11 mouse cellular contexts compared by ENCODE assay signal in genomic region chr13:41457030-41457797, GRCm38 (mm10). TPM values are rescaled to one million over a fixed set of nuclear protein-coding genes. Genes with fewer than 3 reads are reported as not detected.
DNase-seq lines count a peak whose midpoint lies in the region; ATAC-seq and TF ChIP-seq lines count a peak whose summit lies in the region.
"Had no signal": no experiment of that assay in that cellular context is flagged by ENCODE, and none has a peak within 500 bp of the region (broad histone marks: within the 10 kb centered on the region; RNA-seq: fewer than 3 reads in every experiment).

No protein-coding gene starts in this region.

- H3K4me1 ChIP-seq in lung, embryonic 16.5 days (replicated peaks; ENCODE audit: control insufficient read depth, insufficient read depth, low read length) = peaks cover 41% of the 10 kb centered on the region
- peaks cover 33% of the 10 kb centered on the region for H3K4me1 ChIP-seq in kidney, embryonic 16.5 days (ENCODE audit: insufficient read depth, low read length)
- H3K4me1 ChIP-seq in stomach, embryonic 16.5 days (ENCODE audit: control insufficient read depth, insufficient read depth, low read length) = peaks cover 23% of the 10 kb centered on the region

- H3K36me3 ChIP-seq in lung, embryonic 16.5 days (ENCODE audit: control insufficient read depth, insufficient read depth, low read length) = no peaks in the 10 kb centered on the region
- no peaks in the 10 kb centered on the region for H3K36me3 ChIP-seq in kidney, embryonic 16.5 days (ENCODE audit: insufficient read depth, low read length)
- no peaks in the 10 kb centered on the region for H3K36me3 ChIP-seq in stomach, embryonic 16.5 days (ENCODE audit: control insufficient read depth, insufficient read depth, low read length)
- H3K36me3 ChIP-seq: neural tube, embryonic 13.5 days had no signal

- H3K4me2 ChIP-seq in lung, embryonic 16.5 days (ENCODE audit: low read depth, low read length) = no peak overlapping the region; the same call in 1 of the 2 replicates
- no peak overlapping the region for H3K4me2 ChIP-seq in kidney, embryonic 16.5 days (replicated peaks; ENCODE audit: low read depth, low read length)
- no peak overlapping the region for H3K4me2 ChIP-seq in stomach, embryonic 16.5 days (ENCODE audit: low read depth, low read length)
- H3K4me2 ChIP-seq: neural tube, embryonic 13.5 days had no signal

- no peak for DNase-seq in gastrocnemius, adult 2 months
- DNase-seq in gastrocnemius, postnatal 25 days = no peak
- DNase-seq in lung, postnatal 25 days (ENCODE audit: low spot score) = no peak
- no peak for DNase-seq in left cerebral cortex, postnatal 10 days (ENCODE audit: extremely low spot score in 1 of 2, low spot score in 2 of 2)

- 0 out of 2 replicates have a peak overlapping the region, but pooled peaks have one; percentile 17 for H3K9ac ChIP-seq in lung, embryonic 16.5 days (ENCODE audit: low read length)
- H3K9ac ChIP-seq in kidney, embryonic 16.5 days (replicated peaks; ENCODE audit: low read length) = no peak overlapping the region
- H3K9ac ChIP-seq in stomach, embryonic 16.5 days (ENCODE audit: low read length) = no peak overlapping the region
- H3K9ac ChIP-seq: neural tube, embryonic 13.5 days had no signal

- 32% methylated on average over 7 of the region's 7 CpGs for WGBS in lung, embryonic 16.5 days
- 51% methylated on average over 7 of the region's 7 CpGs for WGBS in kidney, embryonic 16.5 days
- 53% methylated on average over 7 of the region's 7 CpGs for WGBS in stomach, embryonic 16.5 days

- no peaks in the 10 kb centered on the region for H3K9me3 ChIP-seq in lung, embryonic 16.5 days (ENCODE audit: control insufficient read depth, low read length)
- H3K9me3 ChIP-seq in kidney, embryonic 16.5 days (ENCODE audit: low read length) = no peaks in the 10 kb centered on the region
- no peaks in the 10 kb centered on the region for H3K9me3 ChIP-seq in stomach, embryonic 16.5 days (replicated peaks; ENCODE audit: control insufficient read depth, low read length)
- H3K9me3 ChIP-seq: neural tube, embryonic 13.5 days had no signal

- no peak for TF ChIP-seq CTCF in gastrocnemius, adult 2 months (IDR thresholded peaks at IDR 0.05)

- H3K27ac ChIP-seq in gastrocnemius, adult 2 months = peak overlapping the region; percentile 51
- peak overlapping the region; percentile 91 for H3K27ac ChIP-seq in lung, embryonic 16.5 days (ENCODE audit: low read length)
- H3K27ac ChIP-seq in kidney, embryonic 16.5 days (ENCODE audit: low read length) = peak overlapping the region; percentile 56
- H3K27ac ChIP-seq in stomach, embryonic 16.5 days (ENCODE audit: low read length) = peak overlapping the region; percentile 43
- H3K27ac ChIP-seq: macrophage; neural tube, embryonic 13.5 days had no signal

- intact Hi-C loops in gastrocnemius, adult 2 months (cut with DNase I) = loop anchor here (10.0 kb wide), 1 partner anchor 152 kb away; no protein-coding TSS in a partner anchor
- intact Hi-C loops in left cerebral cortex, postnatal 10 days (cut with DNase I) = no loop called here

- peak; percentile 54 for ATAC-seq in lung, embryonic 16.5 days (ENCODE audit: low read depth)
- ATAC-seq in kidney, embryonic 16.5 days (ENCODE audit: low FRiP score, low TSS enrichment) = peak; percentile 76
- no peak for ATAC-seq in stomach, embryonic 16.5 days (ENCODE audit: insufficient read depth, low FRiP score)
- no peak for ATAC-seq in frontal cortex, adult (ENCODE audit: low TSS enrichment)

- no peaks in the 10 kb centered on the region for H3K27me3 ChIP-seq in lung, embryonic 16.5 days (ENCODE audit: control insufficient read depth, insufficient read depth, low read depth, low read length)
- H3K27me3 ChIP-seq in kidney, embryonic 16.5 days (ENCODE audit: insufficient read depth, low read length) = no peaks in the 10 kb centered on the region
- H3K27me3 ChIP-seq in stomach, embryonic 16.5 days (ENCODE audit: control insufficient read depth, insufficient read depth, low read length) = no peaks in the 10 kb centered on the region
- H3K27me3 ChIP-seq: neural tube, embryonic 13.5 days had no signal

- no peak overlapping the region for H3K4me3 ChIP-seq in gastrocnemius, adult 2 months
- no peak overlapping the region for H3K4me3 ChIP-seq in lung, embryonic 16.5 days (ENCODE audit: low read length)
- H3K4me3 ChIP-seq in kidney, embryonic 16.5 days (ENCODE audit: low read length) = no peak overlapping the region
- no peak overlapping the region for H3K4me3 ChIP-seq in stomach, embryonic 16.5 days (replicated peaks; ENCODE audit: low read length)
- H3K4me3 ChIP-seq: erythroblast, embryonic 14.5 days; neural tube, embryonic 13.5 days had no signal

RNA-seq across cellular contexts. Expression of gene Nedd9, which starts 29.9 kb away (rescaled TPM):
- 10 to 100 TPM in 1 of 2 experiments, 1 to 10 TPM in 1; 4.2 to 11.2 TPM for total RNA-seq in gastrocnemius, adult 2 months (2021)
- total RNA-seq in gastrocnemius, postnatal 25 days (2021) = 1 to 10 TPM; 4.5 to 9.4 TPM
- polyA plus RNA-seq in lung, embryonic 16.5 days (2015; fragmentation: Nextera tagmentation; extraction: Ambion mirVana) = 76.1 and 77.6 TPM in 2 replicates
- polyA plus RNA-seq in kidney, embryonic 16.5 days (2015; fragmentation: Nextera tagmentation; extraction: Ambion mirVana) = 27.9 and 28.5 TPM in 2 replicates
- polyA plus RNA-seq in stomach, embryonic 16.5 days (2015; fragmentation: Nextera tagmentation; extraction: Ambion mirVana) = 25.0 and 28.3 TPM in 2 replicates
- total RNA-seq in left cerebral cortex, postnatal 10 days (2021) = 10 to 100 TPM in 1 of 2 experiments, 1 to 10 TPM in 1; 9.4 to 14.5 TPM
- polyA plus RNA-seq: erythroblast, embryonic 14.5 days had no signal

Comparison
In these comparisons a context has a peak if more than half of its experiments do, and no peak if none do; other contexts are left out.
1. ATAC-seq: peak in lung, embryonic 16.5 days (single experiment) and kidney, embryonic 16.5 days (single experiment); none in stomach, embryonic 16.5 days (single experiment) and frontal cortex, adult (single experiment).
2. Peak in every context shown above with its lines, with median percentiles within 50 percentile points of each other: H3K27ac ChIP-seq.